In the genomic region with DNA sequence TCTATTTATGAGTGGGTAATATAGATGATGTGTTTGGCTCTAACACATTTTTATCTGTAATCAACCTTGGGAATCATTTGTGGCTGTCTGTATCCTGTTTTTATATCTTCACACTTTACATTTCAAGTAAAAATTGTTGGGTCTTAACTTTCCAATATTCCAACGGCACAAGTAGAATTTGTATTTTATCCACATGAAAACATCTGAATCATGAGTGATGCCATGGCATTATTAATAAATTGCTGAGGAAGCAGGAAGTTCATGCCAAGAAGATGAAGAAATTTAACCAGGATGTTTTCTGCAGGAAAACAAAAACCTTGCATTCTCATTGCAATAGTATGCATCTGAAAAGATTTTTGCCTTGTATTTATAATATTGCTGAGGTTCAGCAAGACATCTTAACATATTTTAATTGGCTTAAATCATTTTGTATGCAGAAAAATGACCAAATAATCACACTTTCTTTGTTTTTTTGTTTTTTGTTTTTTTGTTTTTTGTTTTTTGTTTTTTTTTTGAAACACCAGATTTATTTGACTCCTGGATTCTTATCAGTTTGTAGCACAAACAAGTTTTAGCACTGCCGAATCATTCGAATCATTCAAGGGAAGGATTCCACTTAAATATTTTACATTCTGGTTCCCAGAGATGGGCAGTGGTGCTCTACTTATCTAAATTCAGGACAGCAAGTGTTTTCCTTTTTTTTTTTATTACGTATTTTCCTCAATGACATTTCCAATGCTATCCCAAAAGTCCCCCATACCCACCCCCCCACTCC, we compare ENCODE assay signal across 32 mouse cellular contexts. TPM values are rescaled to one million over a fixed set of nuclear protein-coding genes. Genes with fewer than 3 reads are reported as not detected.
"Had no signal": no experiment of that assay in that cellular context is flagged by ENCODE, and none has a peak within 500 bp of the region (broad histone marks: within the 10 kb centered on the region; RNA-seq: fewer than 3 reads in every experiment).

No protein-coding gene starts in this region.

- ATAC-seq: liver, embryonic 12.5 days; liver, postnatal 0 days; lung, postnatal 0 days; midbrain, embryonic 13.5 days; midbrain, embryonic 15.5 days; midbrain, embryonic 16.5 days had no signal

- H3K4me2 ChIP-seq: limb, embryonic 12.5 days; limb, embryonic 13.5 days; limb, embryonic 15.5 days; liver, embryonic 11.5 days; liver, embryonic 12.5 days; liver, embryonic 13.5 days; liver, embryonic 15.5 days; lung, embryonic 14.5 days; lung, embryonic 15.5 days; midbrain, embryonic 11.5 days; midbrain, embryonic 12.5 days; midbrain, embryonic 13.5 days; midbrain, embryonic 15.5 days; neural tube, embryonic 12.5 days had no signal

- H3K27me3 ChIP-seq: limb, embryonic 12.5 days; limb, embryonic 13.5 days; limb, embryonic 15.5 days; liver, embryonic 12.5 days; liver, embryonic 13.5 days; liver, embryonic 15.5 days; lung, embryonic 15.5 days; megakaryocyte, embryonic 14.5 days; midbrain, embryonic 12.5 days; midbrain, embryonic 13.5 days; midbrain, embryonic 15.5 days; neural tube, embryonic 12.5 days had no signal

- H3K4me1 ChIP-seq: limb, embryonic 10.5 days; limb, embryonic 12.5 days; limb, embryonic 13.5 days; limb, embryonic 15.5 days; liver, embryonic 12.5 days; liver, embryonic 13.5 days; liver, embryonic 15.5 days; lung, embryonic 15.5 days; megakaryocyte, embryonic 14.5 days; midbrain, embryonic 10.5 days; midbrain, embryonic 12.5 days; midbrain, embryonic 13.5 days; midbrain, embryonic 15.5 days; neural tube, embryonic 12.5 days had no signal

- H3K9me3 ChIP-seq: limb, embryonic 10.5 days; limb, embryonic 12.5 days; limb, embryonic 13.5 days; limb, embryonic 15.5 days; liver, embryonic 12.5 days; liver, embryonic 13.5 days; liver, embryonic 15.5 days; lung, embryonic 15.5 days; midbrain, embryonic 10.5 days; midbrain, embryonic 12.5 days; midbrain, embryonic 13.5 days; midbrain, embryonic 15.5 days; neural tube, embryonic 12.5 days had no signal

- H3K9ac ChIP-seq: limb, embryonic 12.5 days; limb, embryonic 13.5 days; limb, embryonic 15.5 days; liver, embryonic 12.5 days; liver, embryonic 13.5 days; liver, embryonic 14.5 days; liver, embryonic 15.5 days; liver, postnatal 0 days; lung, embryonic 14.5 days; lung, embryonic 15.5 days; midbrain, embryonic 12.5 days; midbrain, embryonic 13.5 days; midbrain, embryonic 15.5 days; neural tube, embryonic 12.5 days had no signal

- DNase-seq: left cerebral cortex, postnatal 4 days; liver; liver, embryonic 13.5 days; liver, postnatal 0 days; lung, adult 18-20 months; lung, adult 2 months; lung, embryonic 14.5 days; lung, postnatal 10 days; lung, postnatal 14 days; lung, postnatal 36 days; lung, postnatal 4 days; midbrain, embryonic 14.5 days had no signal

- H3K36me3 ChIP-seq: limb, embryonic 10.5 days; limb, embryonic 12.5 days; limb, embryonic 13.5 days; limb, embryonic 15.5 days; liver, embryonic 12.5 days; liver, embryonic 13.5 days; liver, embryonic 15.5 days; lung, embryonic 15.5 days; midbrain, embryonic 10.5 days; midbrain, embryonic 12.5 days; midbrain, embryonic 13.5 days; midbrain, embryonic 15.5 days; neural tube, embryonic 12.5 days had no signal

- H3K4me3 ChIP-seq: limb, embryonic 10.5 days; limb, embryonic 12.5 days; limb, embryonic 13.5 days; limb, embryonic 15.5 days; liver, embryonic 12.5 days; liver, embryonic 13.5 days; liver, embryonic 15.5 days; lung, embryonic 15.5 days; megakaryocyte, embryonic 14.5 days; midbrain, embryonic 10.5 days; midbrain, embryonic 12.5 days; midbrain, embryonic 13.5 days; midbrain, embryonic 15.5 days; myocyte; neural tube, embryonic 12.5 days had no signal

- H3K27ac ChIP-seq: limb, embryonic 10.5 days; limb, embryonic 12.5 days; limb, embryonic 13.5 days; limb, embryonic 15.5 days; liver, embryonic 12.5 days; liver, embryonic 13.5 days; liver, embryonic 14.5 days; liver, embryonic 15.5 days; lung, embryonic 15.5 days; macrophage; midbrain, embryonic 10.5 days; midbrain, embryonic 12.5 days; midbrain, embryonic 13.5 days; midbrain, embryonic 15.5 days; neural tube, embryonic 12.5 days had no signal

RNA-seq across cellular contexts. Expression of a gene that starts 18.1 kb away (rescaled TPM):
- polyA plus RNA-seq: lung, adult 2 months; macrophage had no signal
